21 mouse cellular contexts compared by ENCODE assay signal in the genomic region with DNA sequence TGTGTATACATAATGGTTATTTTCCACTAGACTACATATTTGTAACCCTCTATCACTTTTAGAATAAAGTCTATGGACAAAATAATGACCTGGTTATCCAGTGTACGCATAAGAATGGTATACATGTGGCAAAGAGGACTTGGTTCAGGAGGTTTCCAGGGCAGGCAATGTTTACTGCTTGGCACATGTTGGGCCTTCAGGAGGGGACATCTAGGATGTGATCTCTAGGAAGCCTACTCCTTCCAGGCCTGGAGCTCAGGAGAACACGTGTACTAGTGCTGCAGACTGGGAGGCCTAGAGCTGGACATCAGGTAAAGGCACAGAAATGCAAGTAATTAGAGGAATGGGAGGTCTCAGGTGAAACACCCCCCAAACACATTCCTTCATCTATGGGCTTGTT. TPM values are rescaled to one million over a fixed set of nuclear protein-coding genes. Genes with fewer than 3 reads are reported as not detected.
DNase-seq lines count a peak whose midpoint lies in the region; ATAC-seq and TF ChIP-seq lines count a peak whose summit lies in the region.
"Had no signal": no experiment of that assay in that cellular context is flagged by ENCODE, and none has a peak within 500 bp of the region (broad histone marks: within the 10 kb centered on the region; RNA-seq: fewer than 3 reads in every experiment).

No protein-coding gene starts in this region.

- no peaks in the 10 kb centered on the region for H3K9me3 ChIP-seq in midbrain, embryonic 11.5 days (ENCODE audit: control insufficient read depth, low read length)
- H3K9me3 ChIP-seq in midbrain, postnatal 0 days (ENCODE audit: low read length), result no peaks in the 10 kb centered on the region
- H3K9me3 ChIP-seq: G1E had no signal

- H3K9ac ChIP-seq in midbrain, embryonic 11.5 days (ENCODE audit: low read length), result no peak overlapping the region
- no peak overlapping the region for H3K9ac ChIP-seq in midbrain, postnatal 0 days (replicated peaks; ENCODE audit: low read length, poor library complexity, severe bottlenecking)

- DNase-seq in cerebellum, adult 9-11 months, result peak; percentile 13
- DNase-seq in cerebellum, postnatal 25 days, result no peak
- peak; percentile 79 for DNase-seq in heart, adult 11 months
- DNase-seq in heart, postnatal 25 days (ENCODE audit: low spot score), result no peak
- DNase-seq in midbrain, embryonic 11.5 days (ENCODE audit: low spot score, missing footprints), result peak; percentile 59
- DNase-seq in midbrain, postnatal 0 days (ENCODE audit: low spot score), result no peak
- DNase-seq: adrenal gland, adult 2 months; adrenal gland, adult 8-10 months; adrenal gland, postnatal 10 days; adrenal gland, postnatal 14 days; adrenal gland, postnatal 25 days; adrenal gland, postnatal 36 days; B cell, adult 2 months; cerebellum, adult 11 months; cerebellum, adult 11-12 months; cerebellum, adult 18-20 months had no signal

- H3K36me3 ChIP-seq in midbrain, embryonic 11.5 days (ENCODE audit: control insufficient read depth, insufficient read depth, low read length), result no peaks in the 10 kb centered on the region
- H3K36me3 ChIP-seq in midbrain, postnatal 0 days (ENCODE audit: insufficient read depth, low read length), result no peaks in the 10 kb centered on the region
- H3K36me3 ChIP-seq: G1E had no signal

- no peak for TF ChIP-seq CTCF in midbrain, postnatal 0 days (IDR thresholded peaks at IDR 0.05)

- intact Hi-C loops in heart, postnatal 25 days (cut with DNase I), result no loop called here

- WGBS in midbrain, embryonic 11.5 days, result 86% methylated on average over 2 of the region's 2 CpGs
- WGBS in midbrain, postnatal 0 days, result 81% methylated on average over 2 of the region's 2 CpGs

- H3K4me2 ChIP-seq in midbrain, embryonic 11.5 days, result no peak overlapping the region
- H3K4me2 ChIP-seq in midbrain, postnatal 0 days (ENCODE audit: low read depth, low read length, poor library complexity, severe bottlenecking), result no peak overlapping the region

- H3K4me1 ChIP-seq in midbrain, embryonic 11.5 days (ENCODE audit: control insufficient read depth, insufficient read depth, low read length), result no peaks in the 10 kb centered on the region
- no peaks in the 10 kb centered on the region for H3K4me1 ChIP-seq in midbrain, postnatal 0 days (ENCODE audit: insufficient read depth, low read length)

- no peaks in the 10 kb centered on the region for H3K27me3 ChIP-seq in midbrain, embryonic 11.5 days (ENCODE audit: control insufficient read depth, insufficient read depth, low read length)
- H3K27me3 ChIP-seq in midbrain, postnatal 0 days (ENCODE audit: insufficient read depth, low read length), result no peaks in the 10 kb centered on the region
- H3K27me3 ChIP-seq: CH12.LX, Patski had no signal

- H3K4me3 ChIP-seq in midbrain, embryonic 11.5 days (ENCODE audit: low read depth, low read length), result no peak overlapping the region
- no peak overlapping the region for H3K4me3 ChIP-seq in midbrain, postnatal 0 days (ENCODE audit: low read depth, low read length)

- no peak for ATAC-seq in midbrain, embryonic 11.5 days (ENCODE audit: low FRiP score)
- no peak for ATAC-seq in midbrain, postnatal 0 days (ENCODE audit: low FRiP score)
- ATAC-seq: activated CD4-positive, CD25-positive, alpha-beta regulatory T cell, adult 4 months; CD4-positive, CD25-positive, alpha-beta regulatory T cell, adult 4 months; Patski had no signal

- no peak overlapping the region for H3K27ac ChIP-seq in midbrain, embryonic 11.5 days (ENCODE audit: low read depth, low read length)
- no peak overlapping the region for H3K27ac ChIP-seq in midbrain, postnatal 0 days (ENCODE audit: low read depth, low read length)

RNA-seq across cellular contexts. Expression of gene Stx1b, which starts 11.2 kb away (rescaled TPM):
- under 1 TPM; 0.39 to 0.42 TPM for total RNA-seq in heart, postnatal 25 days (2021)
- polyA plus RNA-seq in midbrain, embryonic 11.5 days (2014; fragmentation: Nextera tagmentation; extraction: Ambion mirVana), result 6.9 and 8.4 TPM in 2 replicates
- total RNA-seq in midbrain, postnatal 0 days (2014; rRNA removed), result 83.6 and 88.9 TPM in 2 replicates
- 83.9 and 87.1 TPM in 2 replicates for polyA plus RNA-seq in midbrain, postnatal 0 days (2015; fragmentation: Nextera tagmentation; extraction: Ambion mirVana)
- polyA plus RNA-seq: CD4-positive, CD25-positive, alpha-beta regulatory T cell, adult 4 months had no signal

RNA-seq across cellular contexts. Expression of gene Stx4a, which starts 11.5 kb away (rescaled TPM):
- 10 to 100 TPM; 61.4 to 68.7 TPM for total RNA-seq in heart, postnatal 25 days (2021)
- polyA plus RNA-seq in midbrain, embryonic 11.5 days (2014; fragmentation: Nextera tagmentation; extraction: Ambion mirVana), result 10.1 and 12.2 TPM in 2 replicates
- total RNA-seq in midbrain, postnatal 0 days (2014; rRNA removed), result 6.7 and 7.1 TPM in 2 replicates
- polyA plus RNA-seq in midbrain, postnatal 0 days (2015; fragmentation: Nextera tagmentation; extraction: Ambion mirVana), result 20.0 and 20.7 TPM in 2 replicates

RNA-seq across cellular contexts. Expression of gene Hsd3b7, which starts 35.1 kb away (rescaled TPM):
- 10 to 100 TPM; 15.4 to 16.0 TPM for total RNA-seq in heart, postnatal 25 days (2021)
- 7.9 and 8.2 TPM in 2 replicates for polyA plus RNA-seq in midbrain, embryonic 11.5 days (2014; fragmentation: Nextera tagmentation; extraction: Ambion mirVana)
- 7.1 and 12.8 TPM in 2 replicates for total RNA-seq in midbrain, postnatal 0 days (2014; rRNA removed)
- 8.6 and 11.3 TPM in 2 replicates for polyA plus RNA-seq in midbrain, postnatal 0 days (2015; fragmentation: Nextera tagmentation; extraction: Ambion mirVana)

RNA-seq across cellular contexts. Expression of gene Zfp646, which starts 40.5 kb away (rescaled TPM):
- total RNA-seq in heart, postnatal 25 days (2021), result 10 to 100 TPM; 17.2 to 18.4 TPM
- polyA plus RNA-seq in midbrain, embryonic 11.5 days (2014; fragmentation: Nextera tagmentation; extraction: Ambion mirVana), result 16.0 and 17.4 TPM in 2 replicates
- total RNA-seq in midbrain, postnatal 0 days (2014; rRNA removed), result 32.3 and 33.8 TPM in 2 replicates
- polyA plus RNA-seq in midbrain, postnatal 0 days (2015; fragmentation: Nextera tagmentation; extraction: Ambion mirVana), result 3.8 and 4.2 TPM in 2 replicates

RNA-seq across cellular contexts. Expression of gene Zfp668, which starts 41.1 kb away (rescaled TPM):
- 1 to 10 TPM; 3.4 to 4.7 TPM for total RNA-seq in heart, postnatal 25 days (2021)
- 20.3 and 24.3 TPM in 2 replicates for polyA plus RNA-seq in midbrain, embryonic 11.5 days (2014; fragmentation: Nextera tagmentation; extraction: Ambion mirVana)
- total RNA-seq in midbrain, postnatal 0 days (2014; rRNA removed), result 27.8 and 31.0 TPM in 2 replicates
- polyA plus RNA-seq in midbrain, postnatal 0 days (2015; fragmentation: Nextera tagmentation; extraction: Ambion mirVana), result 26.0 and 29.7 TPM in 2 replicates

Comparison
In these comparisons a context has a peak if more than half of its experiments do, and no peak if none do; other contexts are left out.
1. DNase-seq: peak in cerebellum, adult 9-11 months (single experiment), heart, adult 11 months (single experiment) and midbrain, embryonic 11.5 days (single experiment); none in cerebellum, postnatal 25 days (0 of 2), heart, postnatal 25 days (single experiment) and midbrain, postnatal 0 days (single experiment).
2. RNA of gene Stx1b, which starts 11.2 kb away (total RNA-seq): 83.6 to 88.9 TPM in midbrain, postnatal 0 days; 0.39 to 0.42 TPM in heart, postnatal 25 days; every median in the first group is over 10 times any median in the second.